Mouse (Mus musculus): ENCODE results near the gene Tspyl4. TPM values are rescaled to one million over a fixed set of nuclear protein-coding genes. Genes with fewer than 3 reads are reported as not detected.

Tspyl4 gene
- total RNA-seq, 2 experiments from 2014 or later, result 0.57 to 1.4 TPM

GRCm38 (mm10) chr10:34316571-34317216 is 19.5 kb downstream of the Tspyl4 start:
- no peak; the same call in 1 of the 2 replicates for ATAC-seq (replicated peaks; ENCODE audit: low FRiP score, low TSS enrichment, poor library complexity, severe bottlenecking)

- ATAC-seq (replicated peaks; ENCODE audit: low FRiP score, low TSS enrichment, poor library complexity, severe bottlenecking), result no peak
Observed at GRCm38 (mm10) chr10:34317217-34317606, 20.0 kb downstream of the Tspyl4 start.

- no peak for ATAC-seq (replicated peaks; ENCODE audit: low FRiP score, low TSS enrichment, poor library complexity, severe bottlenecking)
Observed at GRCm38 (mm10) chr10:34320809-34321208, 23.6 kb downstream of the Tspyl4 start.

- 0 out of 2 replicates have a peak, but pooled peaks have one; percentile 50 for ATAC-seq (replicated peaks; ENCODE audit: low FRiP score, low TSS enrichment, poor library complexity, severe bottlenecking)
Observed at GRCm38 (mm10) chr10:34326701-34327100, 29.5 kb downstream of the Tspyl4 start.

- no peak for ATAC-seq (replicated peaks; ENCODE audit: low FRiP score, low TSS enrichment, poor library complexity, severe bottlenecking)
Observed at GRCm38 (mm10) chr10:34327144-34327543, 29.9 kb downstream of the Tspyl4 start.

- peak; percentile 79; the same call in 1 of the 2 replicates for ATAC-seq (replicated peaks; ENCODE audit: low FRiP score, low TSS enrichment, poor library complexity, severe bottlenecking)
Observed at GRCm38 (mm10) chr10:34328310-34328709, 31.1 kb downstream of the Tspyl4 start.

GRCm38 (mm10) chr10:34341014-34341413 is 43.8 kb downstream of the Tspyl4 start:
- no peak for ATAC-seq (replicated peaks; ENCODE audit: low FRiP score, low TSS enrichment, poor library complexity, severe bottlenecking)

GRCm38 (mm10) chr10:34341886-34342285 is 44.6 kb downstream of the Tspyl4 start:
- no peak for ATAC-seq (replicated peaks; ENCODE audit: low FRiP score, low TSS enrichment, poor library complexity, severe bottlenecking)

Other genes starting within 250 kb of the Tspyl4 start
- gene Calhm5, start 200.9 kb upstream of the Tspyl4 start, total RNA-seq (2014; fragmentation: Nextera tagmentation), result not detected in 2 replicates
- not detected in 2 replicates for gene Calhm5, start 200.9 kb upstream of the Tspyl4 start, total RNA-seq (2017)
- gene Calhm6, start 169.5 kb upstream of the Tspyl4 start, total RNA-seq (2014; fragmentation: Nextera tagmentation), result 0.79 and 0.94 TPM in 2 replicates
- gene Calhm6, start 169.5 kb upstream of the Tspyl4 start, total RNA-seq (2017), result 4.5 TPM in 1 of 2 replicates, not detected in the other
- gene Dse, start 89.7 kb upstream of the Tspyl4 start, total RNA-seq (2014; fragmentation: Nextera tagmentation), result 2.4 TPM in 1 of 2 replicates, not detected in the other
- gene Dse, start 89.7 kb upstream of the Tspyl4 start, total RNA-seq (2017), result 3.9 TPM in 1 of 2 replicates, not detected in the other
- gene Tspyl1, start 15.3 kb upstream of the Tspyl4 start, total RNA-seq (2014; fragmentation: Nextera tagmentation), result 25.1 and 29.3 TPM in 2 replicates
- 42.6 and 45.1 TPM in 2 replicates for gene Tspyl1, start 15.3 kb upstream of the Tspyl4 start, total RNA-seq (2017)
- not detected in 2 replicates for gene Col10a1, start 92.5 kb downstream of the Tspyl4 start, total RNA-seq (2014; fragmentation: Nextera tagmentation)
- not detected in 2 replicates for gene Col10a1, start 92.5 kb downstream of the Tspyl4 start, total RNA-seq (2017)
- 23.8 and 30.5 TPM in 2 replicates for gene Nt5dc1, start 121.1 kb downstream of the Tspyl4 start, total RNA-seq (2014; fragmentation: Nextera tagmentation)
- gene Nt5dc1, start 121.1 kb downstream of the Tspyl4 start, total RNA-seq (2017), result 36.0 and 40.5 TPM in 2 replicates
- gene Frk, start 186.0 kb downstream of the Tspyl4 start, total RNA-seq (2014; fragmentation: Nextera tagmentation), result not detected in 2 replicates
- gene Frk, start 186.0 kb downstream of the Tspyl4 start, total RNA-seq (2017), result not detected in 2 replicates

Measured in megakaryocyte-erythroid progenitor cell, adult 5-6 weeks (primary cell).